Mouse (Mus musculus) stomach, postnatal 0 days (tissue): Measurements from ENCODE around the gene Fntb.

Experiments used
- CTCF ChIP-seq: IDR thresholded peaks from 2 replicates; pipeline ENCODE4 v1.5.1; 2016; ENCODE audit warnings: antibody characterized with exemption, low read depth, mild to moderate bottlenecking, moderate library complexity
- EP300 ChIP-seq: optimal IDR thresholded peaks from 2 replicates; pipeline ENCODE3; 2016; ENCODE audit warnings: antibody characterized with exemption

DNA sequence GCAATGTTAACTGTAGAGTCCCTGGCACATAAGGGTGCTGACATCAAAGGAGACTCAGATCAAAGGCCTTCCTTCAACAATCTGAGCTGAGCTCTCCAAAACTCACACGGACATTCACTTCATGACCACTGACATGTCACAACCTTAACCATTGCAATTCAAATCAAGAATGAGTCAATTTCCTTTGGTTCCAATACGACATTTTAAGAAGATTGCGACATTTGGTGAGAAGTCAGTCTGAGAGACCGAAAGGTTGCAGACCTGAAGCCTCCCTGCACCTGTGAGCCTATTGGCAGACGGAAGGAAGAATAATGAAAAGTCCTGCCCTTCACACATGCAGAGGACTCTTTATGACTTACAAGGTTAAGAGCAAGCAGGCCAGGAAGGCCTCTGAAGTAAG lies 184.9 kb downstream of the Fntb start:
- TF ChIP-seq CTCF (no peak), EP300 (no peak)
